Mouse (Mus musculus): ENCODE measurements around the gene Mga.

Mga gene

DNA sequence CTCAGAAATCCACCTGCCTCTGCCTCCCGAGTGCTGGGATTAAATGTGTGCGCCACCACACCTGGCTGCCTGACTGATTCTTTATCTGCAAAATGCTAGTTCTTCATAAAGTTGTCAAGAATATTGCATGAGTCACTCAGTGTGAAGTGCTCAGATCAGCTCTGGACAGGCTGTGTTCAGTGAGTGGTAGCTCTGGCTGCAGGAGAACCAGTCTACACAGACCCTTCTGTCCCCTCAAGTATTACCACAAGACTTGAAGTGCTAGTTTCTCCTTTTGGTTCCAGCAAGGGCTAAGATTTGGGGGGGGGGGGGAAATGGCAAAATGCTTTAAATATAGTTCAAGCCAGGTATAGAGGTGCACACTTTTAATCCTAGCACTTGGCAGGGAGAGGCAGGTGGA lies 90.4 kb downstream of the Mga start:
- DNase-seq (ENCODE audit: low read depth, low spot score): no peak

DNA sequence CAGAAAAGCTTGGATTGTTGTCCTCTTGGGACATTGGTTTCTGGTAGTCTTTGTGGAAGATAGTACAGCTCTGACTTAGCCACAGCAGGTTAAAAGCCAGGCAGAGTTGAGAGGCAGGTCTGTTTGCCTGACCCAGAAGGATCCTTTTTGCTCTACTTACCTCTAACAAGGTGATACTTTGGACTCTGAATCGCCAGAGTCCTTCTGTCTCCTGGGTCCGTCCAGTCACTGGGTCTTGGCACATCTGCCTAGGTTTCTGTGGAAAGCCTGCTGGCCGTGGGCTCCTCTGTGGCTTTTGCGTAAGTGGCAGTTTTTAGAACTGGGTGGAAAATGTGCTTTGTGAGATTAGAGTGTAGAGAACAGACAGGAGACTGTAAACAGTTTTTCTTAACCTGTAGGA lies 91.9 kb downstream of the Mga start:
- no peak for DNase-seq (ENCODE audit: low read depth, low spot score)

GRCm38 (mm10) chr2:119990881-119991280 lies 93.9 kb downstream of the Mga start:
- no peak for DNase-seq (ENCODE audit: low read depth, low spot score)

- no peak for DNase-seq (ENCODE audit: low read depth, low spot score)
These were observed 95.3 kb downstream of the Mga start for GRCm38 (mm10) chr2:119992349-119992748.

- DNase-seq (ENCODE audit: low read depth, low spot score): no peak
These were observed 96.5 kb downstream of the Mga start for GRCm38 (mm10) chr2:119993515-119993914.

GRCm38 (mm10) chr2:119994839-119995238 lies 97.8 kb downstream of the Mga start:
- no peak for DNase-seq (ENCODE audit: low read depth, low spot score)

DNA sequence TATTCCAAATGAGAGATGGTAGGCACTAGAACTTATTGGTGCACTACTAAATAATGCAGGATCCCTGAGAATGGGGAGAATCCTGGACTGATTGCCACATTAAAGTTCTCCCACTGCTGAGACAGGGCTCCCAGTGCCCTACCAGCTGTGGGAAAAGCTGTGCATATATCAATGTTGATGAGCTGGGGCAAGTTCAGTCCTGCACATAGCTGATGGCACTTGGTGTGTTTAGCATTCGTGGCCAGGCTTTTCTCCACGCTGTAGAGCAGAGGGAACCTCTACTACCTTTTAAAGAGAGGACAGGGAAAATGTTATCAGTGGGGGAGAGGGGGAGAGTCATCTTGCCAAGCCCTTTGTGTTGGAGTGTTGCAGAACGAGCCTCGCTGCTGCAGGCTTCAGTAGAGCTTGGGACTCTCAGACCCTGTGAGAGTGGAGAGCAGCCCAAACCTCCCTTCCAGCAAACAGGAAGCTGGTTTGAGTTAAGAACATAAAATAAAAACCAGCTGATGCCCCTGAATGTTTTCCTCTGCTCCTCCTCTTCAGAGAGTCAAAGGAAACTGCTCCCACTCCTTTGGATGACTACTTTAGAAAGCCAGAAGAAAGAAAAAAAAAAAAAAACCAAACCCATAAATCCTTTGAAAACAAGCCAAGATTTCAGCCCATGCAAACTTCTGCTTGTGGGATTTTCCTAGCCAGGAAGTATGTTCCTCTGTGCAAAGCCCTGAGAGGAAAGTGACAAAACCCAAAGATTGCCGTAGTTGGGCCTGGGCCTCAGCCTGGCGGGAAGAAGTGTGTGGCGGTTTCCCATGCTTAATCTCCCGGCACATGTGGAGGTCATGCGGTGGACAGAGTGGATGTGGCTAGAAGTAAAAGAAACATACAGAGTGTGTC lies 98.6 kb downstream of the Mga start:
- peak; percentile 57 for DNase-seq (ENCODE audit: low read depth, low spot score)

DNA sequence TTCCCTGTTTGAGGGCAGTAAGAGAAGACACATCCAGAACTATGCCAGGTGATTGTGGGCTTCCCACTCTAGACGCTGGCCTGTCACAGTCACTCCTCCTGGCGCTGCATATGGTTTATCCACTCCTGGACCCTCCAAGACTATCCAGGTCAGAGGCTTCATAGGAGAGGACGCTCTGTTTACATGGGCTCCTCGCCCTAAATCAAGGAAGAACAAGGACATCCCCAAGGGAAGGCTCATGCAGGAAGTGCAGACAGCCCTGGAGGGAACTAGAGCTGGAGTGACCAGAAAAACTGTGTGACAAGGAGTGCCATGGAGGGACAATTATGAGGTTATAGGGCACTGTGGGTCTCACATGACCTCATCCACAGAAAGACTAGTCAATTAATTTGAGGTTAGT lies 100.3 kb downstream of the Mga start:
- DNase-seq (ENCODE audit: low read depth, low spot score): no peak

DNA sequence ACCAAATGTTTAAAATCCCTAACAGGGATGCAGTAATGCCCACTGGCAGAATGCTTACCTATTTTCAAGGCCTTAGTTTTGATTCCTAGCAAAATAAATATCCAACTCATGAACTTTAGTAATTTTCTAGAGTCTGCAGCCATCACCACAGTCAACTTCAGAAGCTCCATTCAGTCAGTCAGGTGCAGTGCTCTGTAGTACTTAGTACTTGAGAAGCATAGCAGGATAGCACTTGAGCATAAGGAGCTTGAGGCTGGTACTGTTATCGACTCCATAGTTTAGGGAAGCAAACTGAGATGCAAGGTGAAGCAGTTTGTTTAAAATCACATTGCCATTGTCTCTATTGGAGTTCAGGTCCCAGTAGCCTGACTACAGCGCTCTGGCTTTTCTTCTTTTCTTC lies 102.7 kb downstream of the Mga start:
- no peak for DNase-seq (ENCODE audit: low read depth, low spot score)

GRCm38 (mm10) chr2:120000882-120001584 lies 104.0 kb downstream of the Mga start:
- no peak for DNase-seq (ENCODE audit: low read depth, low spot score)

GRCm38 (mm10) chr2:120001956-120002355 lies 104.9 kb downstream of the Mga start:
- DNase-seq (ENCODE audit: low read depth, low spot score): no peak

DNA sequence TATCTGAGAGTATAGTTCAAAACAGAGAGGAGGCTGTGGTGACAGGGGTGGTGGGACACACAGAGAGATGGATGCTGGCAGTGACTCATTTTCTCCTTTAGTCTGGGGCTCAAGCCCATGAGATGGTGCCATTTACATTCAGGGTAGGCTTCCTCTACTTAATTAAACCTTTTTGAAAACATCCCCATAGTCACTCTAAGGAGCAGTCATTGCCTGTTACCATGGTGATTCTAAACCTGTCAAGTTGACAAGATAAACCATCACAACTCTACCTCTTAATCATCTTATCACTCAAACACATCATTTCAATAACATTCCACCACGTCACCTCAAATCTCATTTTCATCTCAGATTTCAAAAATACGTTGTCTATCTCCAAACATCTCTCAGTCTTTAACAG lies 106.9 kb downstream of the Mga start:
- no peak for DNase-seq (ENCODE audit: low read depth, low spot score)

GRCm38 (mm10) chr2:120006696-120007095 lies 109.7 kb downstream of the Mga start:
- DNase-seq (ENCODE audit: low read depth, low spot score): no peak

- DNase-seq (ENCODE audit: low read depth, low spot score): no peak
These were observed 110.7 kb downstream of the Mga start for GRCm38 (mm10) chr2:120007680-120008210.

DNA sequence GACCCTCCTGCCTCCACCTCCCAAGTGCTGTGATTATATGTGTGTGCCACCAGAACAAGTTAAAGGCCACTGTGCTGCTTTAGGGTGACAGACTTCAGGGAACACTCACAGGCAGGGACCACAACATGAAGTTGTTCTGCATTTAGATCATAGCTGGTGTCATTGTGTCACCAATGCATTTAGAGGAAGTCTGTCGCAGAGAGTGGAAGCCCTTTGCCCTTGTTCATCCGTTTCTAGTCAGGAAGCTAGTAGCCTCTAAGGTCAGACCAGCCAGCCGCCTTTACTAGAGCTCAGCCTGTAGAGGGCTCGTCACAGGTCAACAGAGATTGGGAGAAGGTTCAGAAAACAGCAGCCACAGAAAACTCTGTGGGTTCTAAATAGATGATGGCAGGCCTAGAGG lies 111.6 kb downstream of the Mga start:
- DNase-seq (ENCODE audit: low read depth, low spot score): no peak

GRCm38 (mm10) chr2:120011462-120012200 lies 114.6 kb downstream of the Mga start:
- no peak for DNase-seq (ENCODE audit: low read depth, low spot score)

DNA sequence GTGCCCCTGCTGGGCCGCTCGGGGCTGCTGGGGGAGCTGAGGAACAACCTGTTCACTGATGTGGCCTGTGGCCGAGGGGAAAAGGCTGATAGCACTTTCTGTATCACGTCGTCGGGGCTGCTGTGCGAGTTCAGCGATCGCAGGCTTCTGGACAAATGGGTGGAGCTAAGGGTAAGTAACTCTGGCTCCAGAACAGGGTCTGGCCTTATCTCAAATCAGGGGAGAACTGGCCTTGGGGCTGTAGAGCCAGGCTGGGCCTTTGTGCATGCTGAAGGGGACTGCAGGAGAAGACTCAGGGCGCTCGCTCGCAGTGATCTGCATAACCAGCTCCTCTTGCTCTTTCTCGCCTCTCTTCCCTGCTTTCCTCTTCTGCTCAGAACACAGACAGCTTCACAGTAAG lies 115.9 kb downstream of the Mga start:
- DNase-seq (ENCODE audit: low read depth, low spot score): no peak

GRCm38 (mm10) chr2:120013831-120014486 lies 116.9 kb downstream of the Mga start:
- DNase-seq (ENCODE audit: low read depth, low spot score): no peak

- no peak for DNase-seq (ENCODE audit: low read depth, low spot score)
These were observed 118.9 kb downstream of the Mga start for GRCm38 (mm10) chr2:120015882-120016281.

DNA sequence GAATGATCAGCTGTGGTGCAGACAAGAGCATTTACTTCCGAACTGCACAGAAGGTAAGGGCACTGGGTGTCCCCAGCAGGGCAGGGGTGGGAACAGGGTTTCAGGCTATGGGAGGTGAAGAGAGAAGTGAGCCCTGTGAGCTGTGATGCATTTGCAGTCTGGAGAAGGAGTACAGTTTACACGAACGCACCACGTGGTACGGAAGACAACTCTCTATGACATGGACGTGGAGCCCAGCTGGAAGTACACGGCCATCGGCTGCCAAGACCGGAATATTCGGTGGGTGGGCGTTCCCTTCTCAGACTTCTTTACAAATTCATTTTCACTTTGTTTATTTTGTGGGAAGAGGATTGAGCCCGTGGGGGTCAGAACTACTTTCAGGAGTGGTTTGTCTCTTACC lies 120.6 kb downstream of the Mga start:
- DNase-seq (ENCODE audit: low read depth, low spot score): no peak
